Mouse (Mus musculus) A20 (cell line): Measurements from ENCODE around the gene Tmem91.

Experiments used
- DNase-seq: peaks from one replicate; pipeline ENCODE4 v3.0.0-alpha.2; 2011; ENCODE audit warnings: low read depth, low spot score

Tmem91 gene

DNA sequence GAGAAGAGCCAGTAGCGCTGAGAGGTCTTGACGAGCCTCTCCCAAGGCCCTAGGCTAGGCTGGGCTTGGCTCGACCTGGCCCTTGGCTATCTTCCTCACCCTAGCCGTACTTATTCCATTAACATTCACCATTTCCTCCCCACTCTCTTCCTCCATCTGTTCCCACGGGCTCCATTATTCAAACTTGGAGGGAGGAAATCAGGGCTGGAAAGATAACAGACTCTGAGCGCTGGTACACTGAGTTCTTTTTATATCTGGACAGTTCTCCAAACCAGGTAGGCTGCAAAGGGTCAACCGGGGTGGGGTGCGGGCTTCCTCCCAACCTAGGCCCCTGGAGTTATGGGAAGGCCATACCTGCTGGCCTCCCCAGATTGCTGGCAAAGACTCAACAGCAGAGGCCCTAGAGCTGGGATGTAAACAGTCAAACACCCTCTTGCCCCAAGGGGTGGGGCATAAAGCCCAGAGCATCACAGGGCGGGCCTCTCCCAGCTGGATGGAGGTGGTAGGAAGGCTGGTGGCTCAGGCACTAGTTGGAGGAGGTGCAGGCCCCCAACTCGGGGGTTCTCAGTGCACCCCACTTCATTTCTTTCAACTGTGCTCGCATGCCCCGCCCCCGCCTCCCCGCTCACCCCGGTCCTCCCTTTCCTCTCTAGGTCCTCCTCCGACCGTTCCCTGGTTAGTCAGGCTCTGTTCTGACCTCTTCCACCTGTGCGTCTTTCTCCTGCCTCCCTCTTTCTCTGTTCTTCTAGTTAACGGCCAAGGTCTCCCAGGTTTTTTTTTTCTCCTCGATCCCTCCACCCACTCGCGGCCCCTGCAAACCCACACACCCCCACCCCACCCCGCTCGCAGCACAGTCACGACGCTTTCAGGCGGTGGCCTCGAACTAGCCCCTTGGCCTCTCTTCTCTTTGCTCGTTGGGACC is 48.2 kb downstream of the Tmem91 start, which contains the start of gene B3gnt8:
Gene B3gnt8 (plus strand): TSS at position 146 of the 922 bp plus-strand sequence.
- DNase-seq = no peak

DNA sequence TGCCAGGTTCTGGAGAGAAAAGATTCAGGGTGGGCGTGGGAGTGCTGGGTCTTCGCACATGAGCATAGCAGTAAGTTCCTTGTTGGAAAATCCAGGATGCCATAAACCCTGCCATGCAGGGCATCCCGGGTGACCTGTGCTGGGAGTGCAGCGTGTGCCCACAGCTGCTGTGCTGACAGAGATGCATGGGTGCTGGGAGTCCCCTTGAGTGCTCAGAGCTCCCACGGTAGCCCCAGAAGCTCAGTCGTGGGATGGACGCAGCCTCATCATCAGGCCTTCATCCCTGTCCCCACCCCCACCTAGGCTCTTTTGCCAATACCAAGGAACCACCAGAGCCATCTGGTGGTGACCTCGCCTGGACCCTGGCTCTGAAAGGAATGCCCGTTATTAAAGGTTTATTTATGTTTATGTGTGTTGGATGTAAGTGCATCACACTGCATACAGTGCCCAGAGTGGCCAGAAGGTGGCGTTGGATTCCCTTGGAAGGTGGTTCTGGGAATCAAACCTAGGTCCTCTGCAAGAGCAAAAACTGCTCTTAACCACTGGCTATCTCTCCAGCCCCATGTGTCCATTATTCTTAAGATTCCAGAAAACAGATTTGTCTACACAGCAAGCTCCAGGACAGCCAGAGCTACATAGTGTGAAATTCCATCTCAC is 49.2 kb downstream of the Tmem91 start:
- DNase-seq = peak; percentile 66

DNA sequence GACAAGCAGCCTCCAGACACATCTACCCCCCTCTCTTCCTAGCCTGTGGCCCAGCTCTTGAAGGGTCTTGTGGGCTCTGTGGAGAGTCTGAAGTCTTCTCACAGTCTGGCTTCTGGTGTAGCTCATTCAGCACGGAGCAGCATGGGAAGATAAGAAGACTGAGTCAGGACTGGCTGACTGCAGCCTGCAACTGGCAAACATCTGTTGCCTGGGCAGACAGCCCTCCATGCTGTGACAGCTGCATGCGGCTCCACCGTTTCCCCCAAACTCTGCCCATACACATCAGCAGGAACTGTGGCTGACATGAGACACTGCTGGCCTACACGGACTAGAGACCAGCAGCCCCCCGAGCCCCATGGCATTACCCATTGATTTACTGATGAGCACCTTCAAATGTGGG is 50.1 kb downstream of the Tmem91 start:
- no peak for DNase-seq

DNA sequence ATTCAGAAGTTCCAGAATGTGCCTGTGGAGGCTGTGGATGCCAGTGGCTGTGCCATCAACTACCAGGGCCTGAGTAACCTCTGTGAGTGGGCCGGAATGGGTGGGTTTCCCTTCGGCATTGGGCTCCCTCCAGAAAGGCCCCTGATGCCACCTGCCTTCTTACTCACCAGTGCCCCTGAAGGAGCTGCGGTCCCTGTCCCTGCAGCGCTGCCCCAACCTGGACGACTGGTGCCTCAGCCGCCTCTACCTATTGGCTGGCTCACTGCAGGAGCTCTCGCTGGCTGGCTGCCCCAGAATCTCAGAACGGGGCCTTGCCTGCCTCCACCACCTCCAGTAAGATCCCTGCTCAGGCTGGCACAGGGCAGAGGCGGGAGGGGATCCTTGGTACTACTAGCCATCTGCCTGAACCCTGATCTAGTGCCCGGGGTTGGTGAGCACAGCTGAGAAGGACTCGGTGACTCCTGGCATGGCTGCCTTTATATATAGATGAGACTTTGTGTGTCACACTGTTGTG is 51.1 kb downstream of the Tmem91 start:
- no peak for DNase-seq

DNA sequence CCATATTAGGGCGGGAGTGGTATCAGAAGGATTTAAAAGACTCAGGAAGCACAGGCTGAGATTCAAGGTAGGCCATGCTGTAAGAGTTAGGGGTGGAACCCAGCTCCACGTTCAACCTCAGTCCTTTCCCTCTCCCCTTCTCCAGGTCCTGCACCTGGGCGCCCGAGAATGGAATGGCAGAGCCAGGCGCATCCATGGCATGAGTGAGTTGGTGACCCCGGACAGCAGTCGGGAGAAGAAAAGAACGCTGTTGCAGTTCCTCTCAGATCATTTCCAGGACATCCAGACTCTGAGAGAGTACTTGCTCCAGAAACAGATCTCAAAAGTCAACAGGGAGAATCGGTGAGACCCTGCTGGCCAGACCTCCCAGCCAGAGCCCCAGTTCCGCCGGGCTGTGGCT is 54.2 kb downstream of the Tmem91 start:
- no peak for DNase-seq

DNA sequence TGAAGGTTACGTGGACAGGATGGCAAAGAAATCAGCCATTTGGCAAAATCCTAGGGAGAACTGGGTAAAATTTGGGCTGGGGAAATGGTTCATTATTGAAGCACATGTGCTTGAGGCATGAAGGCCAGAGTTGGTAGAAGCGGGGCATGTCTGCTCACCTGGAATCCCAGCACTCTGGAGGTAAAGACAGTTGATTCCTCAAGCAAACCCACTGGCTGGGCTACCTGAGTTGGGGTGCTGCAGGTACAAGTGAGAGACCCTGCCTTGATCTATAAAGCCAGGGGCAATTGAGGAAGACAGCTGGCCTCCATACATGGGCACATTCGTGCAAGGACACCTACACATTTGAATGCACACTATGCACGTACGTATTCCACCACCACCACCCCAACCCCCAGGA is 54.9 kb downstream of the Tmem91 start:
- DNase-seq = no peak

DNA sequence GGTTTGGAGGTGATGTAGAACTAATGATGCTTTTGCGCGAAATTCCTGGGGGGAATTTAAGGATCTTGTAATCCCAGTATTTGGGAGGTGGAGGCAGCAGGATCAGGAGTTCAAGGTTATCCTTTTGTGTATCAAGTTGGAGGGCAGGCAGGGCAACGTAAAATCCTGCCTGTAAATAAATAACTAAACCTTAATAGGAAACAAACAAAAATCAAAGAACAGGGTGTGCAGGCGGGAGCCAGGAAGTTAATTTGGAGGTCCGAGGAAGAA is 55.3 kb downstream of the Tmem91 start:
- no peak for DNase-seq
